Mouse (Mus musculus): ENCODE measurements around the gene Hoxa3. TPM values are rescaled to one million over a fixed set of nuclear protein-coding genes. Genes with fewer than 3 reads are reported as not detected.

Gene Hoxa3
- total and polyA plus RNA-seq, 3 experiments: 0.08 to 0.38 (median 0.34) TPM

DNA sequence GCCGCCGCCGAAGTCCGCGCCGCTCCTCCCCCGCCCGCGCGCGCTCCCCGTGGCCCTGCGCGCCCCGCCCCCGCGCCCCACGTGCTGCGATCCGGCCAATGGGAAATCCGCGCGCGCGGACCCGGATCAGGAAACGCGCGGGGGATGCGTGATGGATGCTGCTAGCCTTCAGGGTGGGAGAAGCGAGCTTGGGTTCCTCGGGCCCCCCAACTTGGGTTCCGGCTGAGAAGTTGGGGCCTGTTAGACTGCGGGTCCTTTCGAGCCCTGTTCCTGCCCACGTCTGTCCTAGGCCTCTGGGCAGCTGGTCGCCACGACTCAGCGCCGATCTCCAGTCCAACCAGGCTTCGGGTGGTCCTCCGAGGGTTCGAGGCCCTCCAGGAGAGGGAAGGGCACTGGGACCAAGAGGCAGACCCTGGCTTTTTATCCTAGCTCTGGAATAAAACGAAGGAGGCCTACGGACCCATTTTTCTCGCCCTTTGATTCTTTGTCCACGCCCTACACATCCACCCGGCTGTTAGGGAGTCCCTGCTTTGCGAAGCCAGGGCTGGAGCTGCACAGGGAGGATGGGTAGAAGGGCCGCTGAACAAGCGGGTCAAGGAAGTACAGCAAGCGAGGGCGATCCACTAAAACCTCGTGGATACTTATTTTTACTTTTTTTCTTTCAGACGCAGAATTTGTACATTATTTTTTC, 21.1 kb downstream of the Hoxa3 start:
- H3K36me3 ChIP-seq (replicated peaks in 1 of 2; ENCODE audit: control insufficient read depth in 1 of 2, insufficient read depth in 1 of 2, low read length in 1 of 2): peaks cover 0 to 2% of the 10 kb centered on the region in 2 experiments
- TF ChIP-seq TBP (conservative IDR thresholded peaks at IDR 0.05; ENCODE audit: low read depth, low read length) (no peak), MYC (IDR thresholded peaks at IDR 0.05; ENCODE audit: low read depth, low read length) (no peak), USF1 (IDR thresholded peaks at IDR 0.05; ENCODE audit: low read depth, low read length) (no peak), KAT2A (IDR thresholded peaks at IDR 0.05; ENCODE audit: insufficient replicate concordance, low read length) (no peak), CHD1 (IDR thresholded peaks at IDR 0.05; ENCODE audit: low read depth, low read length) (no peak), HCFC1 (IDR thresholded peaks at IDR 0.05; ENCODE audit: low read depth, low read length) (no peak), PAX5 (IDR thresholded peaks at IDR 0.05; ENCODE audit: low read length) (no peak), ZKSCAN1 (IDR thresholded peaks at IDR 0.05; ENCODE audit: borderline replicate concordance, low read depth, low read length) (no peak), JUND (conservative IDR thresholded peaks at IDR 0.05; ENCODE audit: low read depth, low read length) (no peak)
- dilution Hi-C loops (cut with MboI; ENCODE audit: extremely low pct_ligation_motif_present, extremely low pct_unique_long_range_greater_than_20kb, low sequenced_read_pairs) (no loop called here), in situ Hi-C loops (cut with MboI; ENCODE audit: low pct_ligation_motif_present, low pct_unique_long_range_greater_than_20kb, low sequenced_read_pairs) (no loop called here)
- H3K4me2 ChIP-seq (ENCODE audit: insufficient read depth, low read depth, poor library complexity, severe bottlenecking): no peak overlapping the region
- no peak overlapping the region for H3K9ac ChIP-seq (ENCODE audit: insufficient read depth, low read depth)
- no peak overlapping the region for H3K4me3 ChIP-seq (replicated peaks in 1 of 3; ENCODE audit: low read depth in 2 of 3, low read length in 2 of 3, poor library complexity in 1 of 3)
- H3K27me3 ChIP-seq (replicated peaks): no peaks in the 10 kb centered on the region
- DNase-seq (ENCODE audit: extremely low read depth): no peak
- H3K4me1 ChIP-seq (ENCODE audit: control insufficient read depth in 1 of 2, insufficient read depth in 2 of 2): peaks cover 0 to 13% of the 10 kb centered on the region in 2 experiments; a peak in 2 of 4 replicates
- peaks cover 5% of the 10 kb centered on the region for H3K9me3 ChIP-seq (replicated peaks; ENCODE audit: low read length)
- no peak overlapping the region for H3K27ac ChIP-seq (ENCODE audit: insufficient read depth, low read depth)
- H3K79me2 ChIP-seq (replicated peaks; ENCODE audit: control insufficient read depth, extremely low read depth, insufficient read depth, poor library complexity, severe bottlenecking): no peaks in the 10 kb centered on the region

DNA sequence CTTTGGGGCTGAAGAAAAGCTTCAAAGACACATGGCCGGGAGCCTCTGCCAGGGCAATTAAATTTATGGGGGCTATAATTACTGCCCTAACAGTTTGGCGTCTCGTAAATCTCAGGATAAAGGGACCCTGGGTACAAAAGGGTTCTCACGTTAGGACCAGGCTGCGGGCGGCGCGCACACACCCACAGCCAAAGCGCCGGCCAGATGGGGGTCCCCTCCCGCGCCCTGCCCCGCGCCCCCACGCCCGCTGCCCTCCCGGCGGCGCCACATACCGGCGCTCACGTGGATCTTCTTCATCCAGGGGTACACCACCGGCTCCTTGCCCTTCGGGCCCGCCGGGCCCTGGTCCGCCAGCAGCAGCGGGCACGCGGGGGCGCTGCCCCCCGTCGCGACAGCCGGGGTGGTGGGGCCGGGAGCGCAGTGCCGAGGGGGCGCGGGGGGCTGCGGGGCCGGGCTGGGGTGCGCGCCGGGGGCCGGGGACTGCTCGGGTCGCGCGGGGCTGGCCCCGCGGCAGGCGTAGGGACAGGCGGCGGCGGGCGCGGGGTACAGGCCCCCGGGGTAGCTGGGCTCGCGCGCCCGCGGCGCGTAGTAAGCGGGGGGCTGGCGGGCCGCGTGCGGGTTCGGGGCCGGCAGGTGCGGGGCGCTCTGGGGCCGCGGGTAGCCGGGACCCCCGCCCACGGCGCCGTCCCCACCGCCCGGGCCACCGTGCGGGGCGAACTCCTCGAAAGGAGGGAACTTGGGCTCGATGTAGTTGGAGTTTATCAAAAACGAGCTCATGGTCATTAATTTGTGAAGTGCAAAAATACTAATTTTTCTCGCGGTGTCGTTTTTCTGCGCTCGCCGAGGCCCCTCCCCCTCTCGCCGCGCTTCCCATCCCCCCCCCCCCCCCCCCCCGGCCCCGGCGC, 22.0 kb downstream of the Hoxa3 start, which contains the start of gene Hoxa4:
Gene Hoxa4, minus strand, starts transcription at position 848 of the 905 bp plus-strand sequence.
- H3K4me2 ChIP-seq (ENCODE audit: insufficient read depth, low read depth, poor library complexity, severe bottlenecking): no peak within 1 kb of the TSS
- no peak for DNase-seq (ENCODE audit: extremely low read depth)
- no peaks in the 10 kb centered on the region for H3K79me2 ChIP-seq (replicated peaks; ENCODE audit: control insufficient read depth, extremely low read depth, insufficient read depth, poor library complexity, severe bottlenecking)
- no peak within 1 kb of the TSS for H3K27ac ChIP-seq (ENCODE audit: insufficient read depth, low read depth)
- H3K36me3 ChIP-seq (replicated peaks in 1 of 2; ENCODE audit: control insufficient read depth in 1 of 2, insufficient read depth in 1 of 2, low read length in 1 of 2): peaks cover 0 to 2% of the 10 kb centered on the region in 2 experiments
- in situ Hi-C loops (cut with MboI; ENCODE audit: low pct_ligation_motif_present, low pct_unique_long_range_greater_than_20kb, low sequenced_read_pairs): no loop called here
- H3K27me3 ChIP-seq (replicated peaks): no peaks in the 10 kb centered on the region
- dilution Hi-C loops (cut with MboI; ENCODE audit: extremely low pct_ligation_motif_present, extremely low pct_unique_long_range_greater_than_20kb, low sequenced_read_pairs): no loop called here
- peaks cover 0 to 13% of the 10 kb centered on the region in 2 experiments; a peak in 2 of 4 replicates for H3K4me1 ChIP-seq (ENCODE audit: control insufficient read depth in 1 of 2, insufficient read depth in 2 of 2)
- H3K9me3 ChIP-seq (replicated peaks; ENCODE audit: low read length): peaks cover 5% of the 10 kb centered on the region
- H3K9ac ChIP-seq (ENCODE audit: insufficient read depth, low read depth): no peak within 1 kb of the TSS
- no peak within 1 kb of the TSS for H3K4me3 ChIP-seq (replicated peaks in 1 of 3; ENCODE audit: low read depth in 2 of 3, low read length in 2 of 3, poor library complexity in 1 of 3)
- TF ChIP-seq USF2 (conservative IDR thresholded peaks at IDR 0.05; ENCODE audit: low read depth, low read length): no peak

DNA sequence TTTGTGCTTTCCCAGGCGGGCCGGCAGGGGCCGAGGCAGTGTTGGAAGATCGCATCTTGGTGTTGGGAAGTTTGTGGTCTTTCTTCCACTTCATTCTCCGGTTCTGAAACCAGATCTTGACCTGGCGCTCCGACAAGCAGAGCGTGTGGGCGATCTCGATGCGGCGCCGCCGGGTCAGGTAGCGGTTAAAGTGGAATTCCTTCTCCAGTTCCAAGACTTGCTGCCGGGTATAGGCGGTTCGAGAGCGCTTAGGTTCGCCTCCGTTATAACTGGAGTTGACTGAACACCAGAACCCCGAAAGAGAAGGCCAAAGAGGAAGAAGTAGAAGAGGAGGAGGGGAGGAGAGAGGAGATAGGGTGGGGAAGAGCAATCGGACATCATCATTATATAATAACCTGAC, 22.7 kb downstream of the Hoxa3 start:
- Histone ChIP-seq H3K27me3 (replicated peaks) (no peaks in the 10 kb centered on the region), H3K27ac (ENCODE audit: insufficient read depth, low read depth) (no peak overlapping the region), H3K4me3 (replicated peaks in 1 of 3; ENCODE audit: low read depth in 2 of 3, low read length in 2 of 3, poor library complexity in 1 of 3) (no peak overlapping the region), H3K9me3 (replicated peaks; ENCODE audit: low read length) (peaks cover 5% of the 10 kb centered on the region), H3K4me1 (ENCODE audit: control insufficient read depth in 1 of 2, insufficient read depth in 2 of 2) (peaks cover 0 to 13% of the 10 kb centered on the region in 2 experiments; a peak in 2 of 4 replicates), H3K79me2 (replicated peaks; ENCODE audit: control insufficient read depth, extremely low read depth, insufficient read depth, poor library complexity, severe bottlenecking) (no peaks in the 10 kb centered on the region), H3K36me3 (replicated peaks in 1 of 2; ENCODE audit: control insufficient read depth in 1 of 2, insufficient read depth in 1 of 2, low read length in 1 of 2) (peaks cover 0 to 2% of the 10 kb centered on the region in 2 experiments), H3K9ac (ENCODE audit: insufficient read depth, low read depth) (no peak overlapping the region), H3K4me2 (ENCODE audit: insufficient read depth, low read depth, poor library complexity, severe bottlenecking) (no peak overlapping the region)
- TF ChIP-seq BHLHE40 (IDR thresholded peaks at IDR 0.05; ENCODE audit: low read depth, low read length) (no peak), ETS1 (conservative IDR thresholded peaks at IDR 0.05; ENCODE audit: low read depth, low read length) (no peak), JUN (IDR thresholded peaks at IDR 0.05; ENCODE audit: insufficient read depth, low read depth, low read length) (no peak), POLR2AphosphoS2 (IDR thresholded peaks at IDR 0.05; ENCODE audit: low read depth, low read length) (no peak)
- in situ Hi-C loops (cut with MboI; ENCODE audit: low pct_ligation_motif_present, low pct_unique_long_range_greater_than_20kb, low sequenced_read_pairs): no loop called here
- DNase-seq (ENCODE audit: extremely low read depth): no peak
- dilution Hi-C loops (cut with MboI; ENCODE audit: extremely low pct_ligation_motif_present, extremely low pct_unique_long_range_greater_than_20kb, low sequenced_read_pairs): no loop called here

Data from CH12.LX (cell line).